Mouse (Mus musculus): Measurements from ENCODE around the gene Smim20.

Smim20 gene

DNA sequence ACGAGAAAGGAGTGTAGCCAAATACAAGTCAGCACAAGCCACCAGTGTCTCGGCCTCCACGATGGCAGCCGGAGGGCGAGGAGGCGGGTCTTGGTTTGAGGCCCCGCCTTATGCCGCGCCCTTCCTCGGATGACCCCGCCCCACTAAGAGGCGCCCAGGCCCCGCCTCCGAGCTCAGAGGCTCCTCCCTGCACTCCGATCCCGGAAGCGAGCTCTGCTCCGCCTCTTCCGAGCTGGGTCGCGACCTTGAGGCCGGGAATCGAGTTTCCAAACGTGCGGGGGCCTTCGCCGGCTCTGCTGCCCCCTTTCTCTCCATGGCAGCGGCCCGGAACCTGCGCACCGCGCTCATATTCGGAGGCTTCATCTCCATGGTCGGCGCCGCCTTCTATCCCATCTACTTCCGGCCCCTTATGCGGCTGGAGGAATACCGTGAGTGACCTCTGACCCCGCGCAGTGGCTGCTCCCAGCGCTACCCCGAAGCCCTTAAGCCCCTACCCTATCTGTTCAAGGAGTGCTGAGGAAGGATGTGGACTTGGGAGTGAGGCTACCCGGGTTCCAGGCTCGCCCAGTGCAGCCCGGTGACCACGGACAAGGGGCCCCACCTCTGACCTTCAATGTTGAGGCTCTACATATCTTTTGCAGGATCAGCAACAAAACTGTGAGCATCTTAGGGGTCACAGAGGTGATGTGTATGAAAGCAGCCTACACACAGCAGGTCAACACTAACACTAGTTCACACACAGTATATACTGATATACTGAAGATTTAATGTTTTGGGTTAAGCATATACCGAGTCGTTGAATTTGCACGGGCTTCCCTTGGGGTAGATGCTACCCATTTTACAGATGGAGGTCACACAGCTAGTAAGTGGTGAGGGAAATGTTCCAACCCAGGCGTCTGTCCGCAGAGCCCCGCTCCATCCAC is at the start of gene Smim20:
TSS of gene Smim20 (plus strand) at position 153 of the 923 bp plus-strand sequence.
- peak; percentile 71 for DNase-seq (ENCODE audit: low spot score)

DNA sequence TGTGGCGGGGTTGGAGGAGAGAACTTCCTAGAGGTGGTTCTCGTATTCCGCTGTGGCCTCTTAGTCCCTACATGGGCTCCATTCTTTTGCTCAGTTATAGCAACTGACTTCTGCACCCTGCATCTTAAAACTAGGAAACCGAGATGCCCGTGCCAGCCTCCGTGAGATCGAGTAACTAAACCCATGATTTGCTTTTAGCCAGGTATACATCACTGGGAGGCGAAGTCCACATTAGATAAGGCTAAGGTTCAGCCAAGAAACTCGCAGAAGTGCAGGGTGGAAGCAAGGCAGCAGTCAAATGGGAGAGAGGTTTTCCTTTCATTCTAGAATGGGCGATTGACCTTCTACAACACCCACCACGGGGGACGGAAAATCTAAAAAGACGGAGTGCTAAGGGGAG is 41.4 kb upstream of the Smim20 start:
- no peak for DNase-seq (ENCODE audit: low spot score)

DNA sequence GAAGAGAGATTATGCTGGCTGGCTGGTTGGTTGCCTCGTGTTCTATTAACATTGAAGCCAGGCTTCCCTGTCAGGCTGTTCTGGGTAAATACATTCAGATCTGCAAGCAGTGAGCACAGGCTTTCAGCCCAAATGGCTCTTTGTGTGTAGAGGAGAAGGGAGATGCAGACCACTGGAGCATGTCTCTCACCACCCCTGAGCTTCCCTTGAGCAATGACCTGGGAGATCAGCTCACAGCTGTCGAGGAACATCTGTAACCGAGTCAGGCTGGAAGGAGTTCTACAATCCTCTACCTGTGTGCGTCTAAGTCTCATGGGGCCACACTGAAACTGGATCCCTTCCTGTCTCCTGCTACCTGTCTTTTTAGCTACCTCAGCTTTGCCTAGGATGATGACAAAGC is 36.3 kb upstream of the Smim20 start:
- no peak for DNase-seq (ENCODE audit: low spot score)

DNA sequence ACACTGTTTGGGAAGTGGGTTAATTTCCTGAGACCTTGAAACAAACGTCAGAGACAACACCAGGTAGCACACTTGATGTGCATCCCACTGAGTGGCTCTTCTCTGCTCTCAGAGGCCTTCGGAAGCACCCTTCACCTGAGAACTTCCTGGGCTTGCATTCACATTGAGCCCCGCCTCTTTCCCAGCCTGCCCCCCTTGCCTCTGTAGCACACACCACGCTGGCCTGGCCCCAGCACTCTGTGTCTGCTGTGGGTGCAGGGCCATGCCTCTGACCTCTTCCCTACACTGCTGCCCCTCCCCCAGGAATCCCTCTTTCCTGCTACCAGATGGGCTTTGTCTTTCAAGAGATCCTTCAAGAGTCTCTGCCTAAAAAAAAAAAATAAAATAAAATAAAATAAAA is 31.3 kb upstream of the Smim20 start:
- no peak for DNase-seq (ENCODE audit: low spot score)

DNA sequence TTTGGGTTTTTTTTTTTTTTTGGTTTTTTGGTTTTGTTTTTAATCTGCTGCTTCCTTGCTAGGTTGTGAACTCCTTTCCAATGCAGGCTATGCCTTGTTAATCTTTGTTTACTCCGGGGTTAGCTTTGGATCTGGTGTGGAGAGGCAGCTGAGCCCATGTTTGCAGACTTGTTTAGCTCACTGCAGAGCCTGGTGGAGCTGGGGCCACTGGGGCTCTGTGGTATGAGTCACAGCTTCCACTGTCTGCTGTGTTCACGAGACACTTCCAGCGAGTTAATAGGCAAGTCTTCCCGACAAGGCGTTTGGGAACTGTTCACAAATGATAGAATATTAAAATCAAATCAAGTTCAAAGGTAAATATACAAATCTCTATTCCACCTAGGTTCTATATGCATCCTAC is 30.7 kb upstream of the Smim20 start:
- DNase-seq (ENCODE audit: low spot score) = no peak

DNA sequence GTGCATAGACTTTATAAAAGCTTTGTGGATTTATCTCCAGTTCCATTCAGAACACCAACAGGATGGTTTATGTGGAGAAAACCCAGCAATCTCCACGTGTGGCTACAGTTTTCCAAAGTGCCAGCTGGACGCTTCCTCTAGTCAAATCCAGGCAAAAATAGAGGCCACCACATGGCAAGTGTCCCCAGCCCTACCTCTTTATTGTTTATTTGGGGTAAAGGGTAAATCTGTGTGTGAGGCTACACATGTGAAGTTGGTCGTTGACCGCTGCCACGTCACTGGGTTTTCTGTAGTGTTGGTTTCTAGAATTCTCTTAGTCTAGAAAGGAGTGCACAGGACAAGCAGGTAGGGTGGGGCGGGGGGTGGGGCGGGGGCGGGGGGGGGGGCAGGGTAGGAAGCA is 30.1 kb upstream of the Smim20 start:
- DNase-seq (ENCODE audit: low spot score) = no peak

DNA sequence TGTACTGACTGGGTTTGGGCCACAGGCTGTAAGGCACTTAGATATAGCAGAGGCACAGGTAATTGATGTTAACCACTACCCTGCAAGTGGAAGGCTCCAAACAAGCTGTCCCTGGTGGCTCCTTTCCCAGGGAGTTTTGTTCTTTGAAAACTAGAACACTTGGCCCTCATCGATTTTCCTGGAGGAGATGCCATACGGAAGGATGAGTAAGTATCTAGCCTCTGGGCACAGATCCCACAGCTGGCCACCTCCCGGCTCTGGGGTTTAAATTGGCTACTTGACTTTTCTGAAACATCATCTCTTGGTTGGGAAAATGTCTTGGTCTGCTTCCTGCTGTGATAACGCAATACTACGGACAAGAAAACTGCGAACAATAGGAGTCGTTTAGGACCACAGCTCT is 28.1 kb upstream of the Smim20 start:
- DNase-seq (ENCODE audit: low spot score) = no peak

DNA sequence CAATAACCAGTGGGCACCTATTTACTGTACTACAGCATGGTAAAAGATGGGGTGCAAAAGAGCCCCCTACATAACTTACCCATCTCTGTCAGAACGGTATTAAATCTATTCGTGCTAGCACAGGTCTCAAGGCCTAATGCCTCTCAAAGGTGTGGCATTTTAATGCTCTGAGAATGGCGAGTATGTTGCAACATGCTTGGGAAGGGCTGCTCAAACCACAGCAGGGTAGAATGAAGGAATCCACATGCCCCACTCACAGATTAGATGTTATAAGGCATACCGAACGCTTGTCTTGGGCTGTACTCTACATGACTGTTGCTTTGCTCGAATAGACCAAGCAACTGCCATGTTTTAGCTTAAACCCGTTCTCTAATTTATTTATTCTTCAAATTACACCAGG is 27.7 kb upstream of the Smim20 start:
- no peak for DNase-seq (ENCODE audit: low spot score)

DNA sequence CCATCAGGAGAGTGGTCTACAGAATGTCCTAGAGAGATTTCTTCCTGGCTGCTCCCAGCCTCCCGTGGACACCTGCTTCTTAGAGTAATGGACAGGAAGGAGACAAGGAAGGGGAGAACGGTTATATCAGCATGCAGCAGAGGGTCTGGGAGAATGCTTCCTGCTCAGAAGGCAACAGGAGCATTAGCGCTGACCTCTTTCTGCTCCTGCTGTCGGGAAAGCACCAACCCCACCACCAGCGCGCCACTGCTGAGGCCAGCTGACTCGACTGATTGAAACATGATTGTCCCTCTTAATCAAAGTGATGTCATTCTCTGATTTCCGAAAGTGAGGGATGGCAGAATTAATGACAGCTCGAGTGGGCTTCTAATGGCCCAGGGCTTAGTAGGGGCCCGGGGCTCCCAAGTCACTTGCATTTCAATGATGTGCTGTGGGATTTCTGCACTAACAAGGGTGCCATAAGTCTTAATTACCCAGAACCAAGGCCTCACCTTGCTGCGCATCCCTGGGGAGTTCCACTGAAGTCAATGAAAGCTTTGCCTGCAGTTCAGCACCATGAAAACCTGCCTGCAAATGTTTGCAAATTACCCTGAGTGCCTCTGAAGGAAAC is 26.9 kb upstream of the Smim20 start:
- no peak for DNase-seq (ENCODE audit: low spot score)

DNA sequence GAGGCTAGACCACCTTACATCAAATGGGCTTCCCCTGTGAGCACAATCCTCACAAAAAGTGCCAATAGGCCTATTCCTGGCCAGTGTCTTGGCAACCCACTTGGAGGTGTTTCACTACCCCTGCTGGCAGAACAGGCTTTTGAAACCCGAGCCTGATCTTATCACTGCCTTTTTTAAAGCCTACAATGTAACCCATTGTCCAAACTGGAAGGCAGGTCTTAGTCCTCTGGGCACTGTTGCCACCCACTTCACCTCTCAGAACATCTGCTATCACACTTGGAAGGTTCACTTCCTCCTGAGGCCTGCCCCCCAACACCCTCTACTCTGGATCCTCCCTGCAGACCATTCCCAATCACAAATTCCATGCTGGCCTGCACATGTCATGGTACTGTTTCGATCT is 25.8 kb upstream of the Smim20 start:
- DNase-seq (ENCODE audit: low spot score) = no peak

DNA sequence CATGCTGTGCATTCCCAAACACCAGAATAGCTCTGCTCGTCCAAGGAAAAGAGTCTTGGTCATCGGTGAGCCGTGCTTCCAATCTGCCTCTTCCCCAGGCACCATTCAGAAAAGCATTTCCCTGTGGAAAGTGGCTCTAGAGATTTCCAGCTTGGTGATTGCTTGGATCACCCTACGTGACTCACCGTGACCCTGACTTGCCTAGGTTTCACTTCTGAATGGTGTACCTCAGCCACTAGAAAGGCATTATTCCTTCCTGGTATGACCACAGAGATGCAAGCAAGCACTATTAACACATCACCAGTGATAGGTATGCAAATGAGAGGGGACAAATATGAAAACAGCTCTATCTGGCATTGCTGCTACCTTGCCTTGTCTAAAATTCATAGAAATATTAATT is 24.9 kb upstream of the Smim20 start:
- DNase-seq (ENCODE audit: low spot score) = no peak

DNA sequence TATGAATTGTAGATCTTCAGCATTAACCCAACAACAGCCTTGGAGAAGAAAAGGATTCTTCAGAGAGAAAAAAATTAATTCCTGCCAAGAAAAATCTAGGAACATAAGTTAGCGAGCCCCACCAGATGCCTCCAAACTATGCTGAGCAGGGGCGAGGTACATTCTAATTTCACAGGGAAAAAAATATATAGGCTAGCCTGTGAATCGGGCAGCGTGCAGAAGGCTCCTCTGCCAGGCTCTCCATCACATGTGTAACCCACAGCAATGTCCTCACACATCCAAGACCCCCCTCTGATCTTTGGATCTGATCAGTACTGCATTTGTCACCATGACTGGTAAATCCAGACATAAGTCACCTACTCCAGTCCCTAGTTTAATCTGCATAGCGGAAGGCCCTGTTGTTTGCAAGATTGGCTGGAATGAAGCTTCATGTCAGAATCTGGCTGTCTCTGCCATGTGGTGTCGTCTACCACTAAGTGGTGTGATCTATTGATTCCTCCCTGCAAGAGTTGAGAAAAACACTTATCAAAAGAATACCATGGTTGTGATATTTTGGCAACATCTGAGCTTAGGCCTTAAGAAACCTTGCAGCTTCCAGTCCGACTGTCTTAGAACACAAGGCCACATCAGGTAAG is 23.9 kb upstream of the Smim20 start:
- no peak for DNase-seq (ENCODE audit: low spot score)

DNA sequence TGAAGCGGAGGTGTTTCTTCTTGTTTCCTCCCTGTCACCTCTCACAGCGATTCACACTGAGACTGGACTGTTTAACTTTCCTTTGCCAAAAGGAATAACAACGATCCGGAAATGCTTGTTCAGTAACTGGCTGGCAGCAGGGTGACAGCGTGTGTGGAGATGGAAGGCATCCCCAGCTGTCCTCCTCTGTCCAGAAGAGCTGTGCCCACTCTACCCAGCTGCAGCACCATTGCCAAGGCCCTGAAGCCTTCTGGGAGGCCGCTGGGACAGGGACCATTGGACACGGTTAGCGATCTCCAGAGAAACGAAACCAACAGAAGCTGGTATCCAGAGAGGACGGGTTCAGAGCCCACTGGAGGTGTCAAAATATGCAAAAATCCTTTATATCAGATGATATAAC is 22.9 kb upstream of the Smim20 start:
- no peak for DNase-seq (ENCODE audit: low spot score)

DNA sequence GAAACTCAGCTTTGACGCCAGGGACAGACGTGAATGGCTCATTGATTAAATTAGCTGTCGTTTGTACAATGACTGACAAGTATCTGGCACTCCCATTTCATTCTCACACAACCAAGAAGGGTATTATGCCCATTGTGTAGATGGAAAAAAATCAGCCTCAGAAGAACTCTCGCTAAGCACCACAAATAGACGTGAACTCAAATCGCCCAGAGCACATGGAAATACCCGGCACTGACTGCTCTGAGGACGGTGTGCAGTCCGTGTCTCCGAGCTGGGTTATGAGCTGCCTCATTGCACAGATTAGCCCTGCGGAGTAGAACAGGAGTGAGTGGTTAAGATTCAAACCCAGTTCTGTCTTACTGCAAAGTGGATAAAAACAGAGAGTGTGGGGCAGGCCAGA is 18.4 kb upstream of the Smim20 start:
- DNase-seq (ENCODE audit: low spot score) = no peak

DNA sequence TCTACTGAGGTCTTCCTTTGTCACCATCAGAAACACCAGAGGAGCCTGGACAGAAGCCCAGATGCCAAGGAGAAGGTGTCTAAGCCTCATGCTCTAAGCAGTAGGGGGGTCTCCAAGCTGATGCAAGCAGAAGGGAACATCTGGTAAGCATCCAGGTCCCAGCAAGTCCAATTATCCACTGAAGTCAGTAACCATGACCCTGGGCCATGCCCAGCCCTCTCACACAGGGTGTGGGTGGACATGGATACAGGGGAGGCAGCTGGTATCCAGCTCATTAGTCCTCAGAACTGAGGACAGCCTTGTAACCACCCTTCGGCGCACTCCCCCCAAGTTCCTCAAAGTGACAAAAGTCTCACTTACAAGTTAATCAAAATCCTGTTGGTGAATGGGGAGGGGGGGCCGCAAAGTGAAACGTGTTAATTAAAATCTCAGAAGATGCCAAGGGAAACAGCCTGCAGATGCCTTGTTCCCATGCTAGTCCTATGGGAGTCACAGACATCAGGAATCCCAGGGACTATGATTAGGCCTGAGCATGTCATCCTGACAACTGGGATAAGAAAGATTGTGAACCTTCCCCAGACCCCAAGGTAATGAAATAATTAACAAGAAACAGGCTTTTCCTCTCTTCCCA is 17.3 kb upstream of the Smim20 start:
- DNase-seq (ENCODE audit: low spot score) = no peak

DNA sequence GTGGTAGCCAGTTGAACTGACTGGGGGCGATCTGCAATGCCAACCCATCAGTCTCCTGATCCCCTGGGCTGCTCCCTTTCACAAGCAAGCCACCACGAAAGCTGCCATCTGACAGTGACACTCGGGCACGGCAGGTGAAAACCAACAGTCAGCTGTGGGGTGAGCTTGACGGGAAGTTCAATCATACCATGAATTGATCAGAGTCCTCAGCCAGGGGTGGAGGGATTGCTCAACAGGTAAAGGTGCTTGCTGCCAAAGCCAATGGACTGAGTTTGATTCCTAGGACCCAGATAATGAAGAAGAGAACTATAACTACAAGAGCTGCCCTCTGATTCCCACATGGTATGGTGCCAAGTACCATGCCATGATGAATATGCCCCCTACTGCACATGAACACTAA is 12.7 kb upstream of the Smim20 start:
- DNase-seq (ENCODE audit: low spot score) = no peak

DNA sequence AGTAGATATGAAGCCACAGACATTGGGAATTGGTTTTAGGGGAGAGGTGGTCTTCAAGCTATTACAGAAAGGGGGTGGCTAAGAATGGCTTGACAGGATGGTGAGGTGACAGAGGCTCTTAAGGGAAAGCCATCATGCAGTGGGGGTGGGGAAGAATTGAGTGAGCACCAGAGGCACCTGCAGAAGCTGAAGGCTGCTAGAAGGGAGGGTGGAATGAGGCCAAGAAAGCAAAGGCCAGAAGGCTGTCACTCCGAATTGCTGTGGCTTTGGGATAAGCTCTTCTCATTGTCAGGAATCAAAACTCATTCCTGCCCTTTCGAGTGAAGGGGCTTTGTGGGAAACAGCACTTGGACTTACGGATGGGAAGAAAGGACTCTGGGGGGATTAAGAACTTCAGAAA is 12.1 kb upstream of the Smim20 start:
- DNase-seq (ENCODE audit: low spot score) = no peak

DNA sequence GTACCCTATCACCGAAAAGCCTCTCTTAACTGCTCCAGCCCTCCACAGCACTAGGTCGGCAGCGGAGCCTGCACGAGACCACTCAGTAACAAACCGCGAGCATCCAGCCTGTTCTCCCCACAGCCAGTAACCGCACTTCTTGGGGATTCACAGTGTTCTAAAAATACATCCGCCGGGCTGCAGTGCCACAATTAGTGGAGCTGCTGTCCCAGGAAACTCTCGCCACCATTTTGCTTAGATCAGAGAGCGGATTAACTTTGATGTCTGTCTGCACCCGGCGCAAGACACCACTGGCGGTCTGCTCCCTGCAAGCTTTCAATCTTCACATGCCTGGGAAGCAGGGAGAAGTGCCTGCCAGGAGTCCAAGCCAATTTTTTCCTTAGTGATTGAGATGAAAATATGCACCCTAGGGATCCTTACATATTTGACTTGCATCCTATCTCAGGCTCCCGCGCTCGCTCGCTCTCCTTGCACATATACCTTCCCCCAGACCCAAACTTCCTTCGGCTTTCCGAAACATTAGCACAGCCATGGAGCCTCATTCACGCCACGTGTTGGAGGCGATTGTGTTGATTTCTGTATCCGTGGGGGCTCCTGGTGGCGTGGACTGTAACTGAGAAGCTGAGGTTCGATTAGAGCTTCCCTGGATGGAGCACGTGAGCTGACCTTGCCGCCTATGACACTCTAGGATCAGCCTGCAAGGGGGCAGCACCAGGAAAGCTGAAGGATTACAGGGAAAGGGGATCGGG is 8.7 kb upstream of the Smim20 start:
- no peak for DNase-seq (ENCODE audit: low spot score)

DNA sequence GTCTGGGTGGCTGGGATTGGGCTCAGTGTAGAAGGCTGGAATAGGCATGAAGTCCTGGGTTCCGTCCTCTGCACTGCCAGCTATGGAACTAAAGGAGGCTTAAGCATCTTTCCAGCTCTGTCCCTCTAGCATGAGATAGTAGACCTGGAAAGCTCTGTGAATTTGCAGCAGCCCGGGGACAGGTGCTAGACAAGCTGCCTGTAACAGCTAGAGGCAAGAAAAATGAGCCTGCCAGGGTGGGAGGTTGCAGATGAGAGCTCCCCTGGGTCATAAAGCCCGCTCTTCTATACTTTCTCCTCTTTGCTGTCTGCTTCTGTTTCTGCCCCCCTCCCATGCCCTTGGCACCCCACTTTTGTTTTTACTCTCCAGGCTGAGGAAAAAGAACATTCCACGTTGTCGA is 7.0 kb upstream of the Smim20 start:
- DNase-seq (ENCODE audit: low spot score) = no peak

DNA sequence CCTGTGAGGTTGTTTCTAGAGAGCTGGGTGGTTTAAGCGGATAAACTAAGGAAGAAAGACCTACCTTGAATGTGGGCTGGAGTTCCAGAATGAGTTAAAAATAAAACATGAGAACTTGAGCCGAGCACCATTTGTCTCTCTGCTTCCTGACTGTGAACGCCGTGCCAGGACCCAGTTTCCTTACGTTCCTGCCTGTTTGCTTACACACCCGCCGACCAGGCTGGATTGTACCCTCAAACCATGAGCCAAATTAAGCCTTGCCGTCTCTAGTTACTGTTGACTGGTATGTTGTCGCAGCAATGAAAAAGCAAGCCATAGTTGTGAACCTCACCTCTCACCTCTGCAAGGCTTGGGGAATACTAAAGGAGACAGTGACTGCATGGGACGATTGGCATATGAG is 4.9 kb upstream of the Smim20 start:
- DNase-seq (ENCODE audit: low spot score) = no peak

DNA sequence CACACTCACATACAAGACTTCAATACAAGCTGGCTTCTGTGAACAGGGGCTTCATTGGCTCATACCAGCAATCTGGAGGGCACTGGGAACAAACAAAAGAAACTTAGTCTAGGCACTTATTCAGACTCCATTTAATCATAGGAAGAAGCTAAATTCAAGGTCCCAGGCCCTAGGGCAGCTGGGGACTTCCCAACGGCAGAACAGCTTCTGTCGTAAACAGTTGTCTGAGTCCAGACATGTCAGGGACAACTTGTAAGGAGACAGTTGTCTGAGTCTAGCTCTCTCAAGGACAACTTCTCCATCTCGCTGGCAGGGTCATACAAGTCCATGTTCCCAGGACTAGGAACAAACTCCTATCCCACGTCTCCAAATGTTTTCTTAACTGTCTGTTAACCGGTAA is 2.8 kb upstream of the Smim20 start:
- DNase-seq (ENCODE audit: low spot score) = no peak

DNA sequence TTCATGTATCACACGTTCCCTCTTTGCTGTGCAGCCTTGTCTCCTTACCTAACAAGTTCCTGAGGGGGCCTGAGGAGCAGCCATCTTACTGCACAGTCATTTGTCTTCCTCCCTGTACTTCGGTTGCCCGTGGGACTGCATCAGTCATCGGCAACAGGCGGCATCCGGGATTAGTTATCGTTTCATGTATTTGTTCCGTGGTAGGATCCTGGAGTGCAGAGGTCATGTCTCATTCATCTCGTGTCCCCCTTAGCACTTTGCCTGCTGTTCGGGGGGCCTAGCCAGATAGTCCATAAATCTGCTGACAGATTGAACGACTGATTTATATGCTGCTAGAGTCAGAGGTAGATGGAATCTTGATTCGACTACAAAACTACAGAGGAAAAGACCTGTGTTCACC is 1.1 kb upstream of the Smim20 start:
- DNase-seq (ENCODE audit: low spot score) = no peak
